Mouse (Mus musculus) kidney, adult 2 months (tissue): ENCODE data around the gene Ahnak2.

ENCODE experiments used
- CTCF ChIP-seq: fragments of 200-500 bp; conservative IDR thresholded peaks from 2 replicates; pipeline ENCODE4 v1.5.1; 2011; ENCODE audit warnings: low read depth, mild to moderate bottlenecking, control low read depth, low read length, moderate library complexity, mixed read lengths; ENCODE audit not compliant: insufficient read depth, insufficient read length
- POLR2A ChIP-seq: fragments of 200-500 bp; IDR thresholded peaks from one replicate; pipeline ENCODE4 v1.6.1; 2011; ENCODE audit warnings: low read depth, low read length, control low read depth

DNA sequence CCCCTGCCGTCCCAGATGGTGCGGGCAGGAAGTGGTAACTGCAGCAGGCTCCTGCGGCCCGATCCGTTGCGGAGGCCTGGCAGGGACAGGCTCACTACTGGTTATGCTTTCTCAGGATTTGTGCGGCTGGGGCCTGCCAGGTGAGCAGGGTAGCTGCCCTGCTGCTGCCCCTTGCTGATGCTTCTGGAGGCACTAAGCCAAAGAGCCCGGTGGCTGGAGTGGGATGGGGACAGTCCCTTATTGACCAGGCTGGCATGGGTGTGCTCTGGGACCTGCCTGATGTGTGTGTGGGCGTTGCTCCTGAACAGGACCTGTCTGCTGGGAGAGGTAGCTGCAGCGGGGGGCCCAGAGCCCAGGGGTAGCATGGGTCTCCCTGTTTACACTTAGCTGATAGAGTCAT, 56.7 kb downstream of the Ahnak2 start:
- TF ChIP-seq POLR2A (no peak), CTCF (no peak)
